Mouse (Mus musculus): Measurements from ENCODE around the gene Gpbar1. TPM values are rescaled to one million over a fixed set of nuclear protein-coding genes. Genes with fewer than 3 reads are reported as not detected.

The Gpbar1 gene
- not detected for total RNA-seq (2022)

- DNase-seq = no peak
Measured at GRCm38 (mm10) chr1:74278538-74278937, at the start of gene Gpbar1. TSS of gene Gpbar1 (plus strand) at chr1:74278550.

GRCm38 (mm10) chr1:74229942-74230341, 48.4 kb upstream of the Gpbar1 start:
- DNase-seq = no peak

GRCm38 (mm10) chr1:74230992-74231391, 47.4 kb upstream of the Gpbar1 start:
- no peak for DNase-seq

GRCm38 (mm10) chr1:74235938-74236589, 42.3 kb upstream of the Gpbar1 start, which contains the start of gene Arpc2:
TSS of gene Arpc2 (plus strand) at chr1:74236084.
- peak; percentile 96 for DNase-seq

GRCm38 (mm10) chr1:74236590-74237317, 41.6 kb upstream of the Gpbar1 start:
- peak; percentile 34 for DNase-seq

GRCm38 (mm10) chr1:74237671-74238070, 40.7 kb upstream of the Gpbar1 start:
- DNase-seq = no peak

GRCm38 (mm10) chr1:74238136-74238535, 40.2 kb upstream of the Gpbar1 start:
- DNase-seq = no peak

GRCm38 (mm10) chr1:74239162-74239561, 39.2 kb upstream of the Gpbar1 start:
- DNase-seq = no peak

- no peak for DNase-seq
Measured at GRCm38 (mm10) chr1:74239618-74240017, 38.7 kb upstream of the Gpbar1 start.

- DNase-seq = no peak
Measured at GRCm38 (mm10) chr1:74240311-74240710, 38.0 kb upstream of the Gpbar1 start.

- no peak for DNase-seq
Measured at GRCm38 (mm10) chr1:74240832-74241231, 37.5 kb upstream of the Gpbar1 start.

- no peak for DNase-seq
Measured at GRCm38 (mm10) chr1:74245525-74245924, 32.8 kb upstream of the Gpbar1 start.

- DNase-seq = peak; percentile 23
Measured at GRCm38 (mm10) chr1:74248799-74249198, 29.6 kb upstream of the Gpbar1 start.

GRCm38 (mm10) chr1:74249331-74249980, 28.9 kb upstream of the Gpbar1 start:
- DNase-seq = no peak

- no peak for DNase-seq
Measured at GRCm38 (mm10) chr1:74250096-74250495, 28.3 kb upstream of the Gpbar1 start.

- no peak for DNase-seq
Measured at GRCm38 (mm10) chr1:74255704-74256345, 22.5 kb upstream of the Gpbar1 start.

GRCm38 (mm10) chr1:74256782-74257181, 21.6 kb upstream of the Gpbar1 start:
- no peak for DNase-seq

- no peak for DNase-seq
Measured at GRCm38 (mm10) chr1:74262510-74262909, 15.8 kb upstream of the Gpbar1 start.

GRCm38 (mm10) chr1:74268750-74269149, 9.6 kb upstream of the Gpbar1 start:
- no peak for DNase-seq

- no peak for DNase-seq
Measured at GRCm38 (mm10) chr1:74271659-74272058, 6.7 kb upstream of the Gpbar1 start.

GRCm38 (mm10) chr1:74275015-74275414, 3.3 kb upstream of the Gpbar1 start:
- no peak for DNase-seq

GRCm38 (mm10) chr1:74277041-74277440, 1.3 kb upstream of the Gpbar1 start:
- DNase-seq = no peak
